Mouse (Mus musculus) mammary gland, adult 2 months (tissue): ENCODE results near the gene 1110008P14Rik. TPM values are rescaled to one million over a fixed set of nuclear protein-coding genes. Genes with fewer than 3 reads are reported as not detected.

ENCODE experiments used
- polyA plus RNA-seq: library from polyadenylated mRNA; depleted of rRNA; stranded (reverse); fragments of >200 nt; gene quantifications from 2 replicates; pipeline ENCODE4 v1.2.3, GENCODE M21; 2012; ENCODE audit warnings: low replicate concordance; rRNA removed

Gene 1110008P14Rik
- polyA plus RNA-seq, result 333 and 396 TPM in 2 replicates

GRCm38 (mm10) chr2:32381775-32382223, at the start of gene 1110008P14Rik:
TSS of gene 1110008P14Rik (minus strand) at chr2:32381938.

GRCm38 (mm10) chr2:32395484-32395945, 13.8 kb upstream of the 1110008P14Rik start, which contains the start of gene Ptges2:
TSS of gene Ptges2 (plus strand) at chr2:32395896.

GRCm38 (mm10) chr2:32387706-32388490, 6.2 kb upstream of the 1110008P14Rik start, which contains the start of gene Lcn2:
TSS of gene Lcn2 (minus strand) at chr2:32388252.

GRCm38 (mm10) chr2:32353007-32353542, 28.7 kb downstream of the 1110008P14Rik start, which contains the start of gene Dnm1:
TSS of gene Dnm1 (minus strand) at chr2:32353338.

GRCm38 (mm10) chr2:32352151-32353006, 29.4 kb downstream of the 1110008P14Rik start, which contains the start of gene Ciz1:
TSS of gene Ciz1 (plus strand) at chr2:32352327.

Other genes with a start within 250 kb of the 1110008P14Rik start
- 48.9 and 76.3 TPM in 2 replicates for gene Prrc2b, start 230.9 kb downstream of the 1110008P14Rik start, polyA plus RNA-seq
- gene Pomt1, start 145.3 kb downstream of the 1110008P14Rik start, polyA plus RNA-seq, result 42.2 and 44.4 TPM in 2 replicates
- 223 and 258 TPM in 2 replicates for gene Uck1, start 121.8 kb downstream of the 1110008P14Rik start, polyA plus RNA-seq
- gene Golga2, start 94.6 kb downstream of the 1110008P14Rik start, polyA plus RNA-seq, result 30.7 and 36.5 TPM in 2 replicates
- gene Swi5, start 93.9 kb downstream of the 1110008P14Rik start, polyA plus RNA-seq, result 142 and 186 TPM in 2 replicates
- gene Ciz1, start 29.6 kb downstream of the 1110008P14Rik start, polyA plus RNA-seq, result 264 and 330 TPM in 2 replicates
- gene Dnm1, start 28.6 kb downstream of the 1110008P14Rik start, polyA plus RNA-seq, result 120 and 279 TPM in 2 replicates
- gene Lcn2, start 6.3 kb upstream of the 1110008P14Rik start, polyA plus RNA-seq, result 199 and 205 TPM in 2 replicates
- 34.1 and 62.0 TPM in 2 replicates for gene Ptges2, start 14.0 kb upstream of the 1110008P14Rik start, polyA plus RNA-seq
- 6.2 and 7.5 TPM in 2 replicates for gene Naif1, start 68.5 kb upstream of the 1110008P14Rik start, polyA plus RNA-seq
- gene Slc25a25, start 69.5 kb upstream of the 1110008P14Rik start, polyA plus RNA-seq, result 24.3 and 27.5 TPM in 2 replicates
- 32.3 and 66.9 TPM in 2 replicates for gene Fam102a, start 153.4 kb upstream of the 1110008P14Rik start, polyA plus RNA-seq
- 127 and 170 TPM in 2 replicates for gene Dpm2, start 188.9 kb upstream of the 1110008P14Rik start, polyA plus RNA-seq
- 0.20 TPM in 1 of 2 replicates, not detected in the other for gene Pip5kl1, start 192.9 kb upstream of the 1110008P14Rik start, polyA plus RNA-seq
- gene 9430097D07Rik, start 193.7 kb upstream of the 1110008P14Rik start, polyA plus RNA-seq, result not detected in 2 replicates
- gene St6galnac4, start 205.2 kb upstream of the 1110008P14Rik start, polyA plus RNA-seq, result 28.7 and 39.7 TPM in 2 replicates
- gene St6galnac6, start 217.8 kb upstream of the 1110008P14Rik start, polyA plus RNA-seq, result 69.1 and 77.3 TPM in 2 replicates
- gene Ak1, start 239.8 kb upstream of the 1110008P14Rik start, polyA plus RNA-seq, result 13.3 and 257 TPM in 2 replicates